Mouse (Mus musculus): ENCODE measurements around the gene Cdc45. TPM values are rescaled to one million over a fixed set of nuclear protein-coding genes. Genes with fewer than 3 reads are reported as not detected.

Cdc45 gene
- total and polyA plus RNA-seq, 3 experiments: 87.4 to 90.2 TPM; not detected in 1

DNA sequence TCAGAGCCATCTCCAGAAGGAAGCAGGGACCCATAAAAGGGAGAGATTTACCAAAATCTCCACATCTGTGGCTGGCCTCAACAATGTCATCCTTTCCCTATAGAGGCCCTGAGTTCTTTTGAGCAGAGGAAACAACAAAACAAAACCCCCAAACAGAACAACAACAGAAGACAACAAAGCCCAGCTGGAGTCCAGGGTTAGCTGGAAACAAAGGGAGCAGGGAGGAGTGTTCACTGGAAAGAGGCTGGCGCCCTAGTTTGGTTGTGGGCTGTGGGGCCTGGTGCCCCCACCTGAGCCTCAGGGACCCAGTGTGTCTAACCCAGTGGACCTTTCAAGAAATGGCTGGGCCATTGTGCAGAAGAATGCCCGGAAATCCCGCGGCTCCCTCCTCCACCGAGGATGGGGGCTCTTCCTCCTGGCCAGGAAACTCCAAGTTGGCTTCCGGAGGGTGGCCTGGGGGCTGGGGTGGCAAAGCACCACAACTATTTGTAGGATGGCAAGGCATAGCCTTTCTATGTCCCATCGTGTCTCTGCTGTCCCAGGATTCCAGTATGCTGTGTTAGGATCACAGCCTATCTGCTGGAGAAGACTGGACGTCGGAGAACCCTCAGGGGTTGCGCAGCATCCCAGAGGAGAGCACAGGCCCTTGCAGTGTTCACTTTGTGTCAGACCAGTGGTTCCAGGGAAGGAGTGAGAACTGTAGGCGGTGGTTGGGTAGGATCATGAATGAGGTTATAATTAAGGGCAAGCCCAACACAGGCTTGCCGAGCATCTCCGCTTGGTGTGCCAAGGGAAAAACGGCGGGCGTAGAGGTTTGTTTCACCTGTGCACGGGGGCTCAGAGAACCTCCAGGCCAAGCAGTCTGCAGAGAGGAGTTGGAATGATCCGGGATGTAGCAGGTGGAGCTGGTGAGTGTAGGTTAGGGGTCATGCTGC lies 35.9 kb downstream of the Cdc45 start (continued):
- TF ChIP-seq CTCF (IDR thresholded peaks at IDR 0.05 in 2 of 3, conservative IDR thresholded peaks at IDR 0.05 in 1 of 3; ENCODE audit: control insufficient read depth in 1 of 3, insufficient read depth in 1 of 3, low read depth in 2 of 3, low read length in 3 of 3, poor library complexity in 1 of 3, severe bottlenecking in 1 of 3): no peak

DNA sequence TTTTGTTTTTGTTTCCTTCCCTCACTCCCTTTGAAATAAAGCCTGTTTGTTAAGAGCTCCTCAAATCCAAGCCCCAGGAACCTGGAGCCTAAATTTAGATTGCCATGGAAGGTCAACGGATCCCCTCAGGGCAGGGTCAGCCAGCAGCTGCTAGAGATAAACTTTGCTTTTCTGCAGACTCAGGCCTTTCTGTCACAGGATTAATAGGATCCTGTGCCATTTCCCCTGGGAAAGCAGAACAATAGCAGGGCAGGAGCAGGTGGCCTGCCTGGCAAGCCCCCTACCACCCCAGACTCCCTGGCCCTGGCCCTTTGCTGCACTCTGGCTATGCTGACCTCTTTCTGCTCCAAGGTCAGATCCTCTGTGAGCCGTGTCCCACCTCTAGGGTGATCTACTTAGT lies 37.9 kb downstream of the Cdc45 start:
- Histone ChIP-seq H3K36me3 (ENCODE audit: control insufficient read depth in 1 of 2, insufficient read depth in 2 of 2, low read length in 2 of 2) (no peaks in the 10 kb centered on the region), H3K27me3 (ENCODE audit: control insufficient read depth in 1 of 2, insufficient read depth in 2 of 2, low read length in 2 of 2) (peaks cover 0 to 6% of the 10 kb centered on the region in 2 experiments; a peak in 2 of 4 replicates), H3K4me1 (ENCODE audit: control insufficient read depth in 1 of 2, insufficient read depth in 2 of 2, low read length in 2 of 2) (no peaks in the 10 kb centered on the region), H3K27ac (ENCODE audit: control insufficient read depth, low read depth, low read length) (no peak overlapping the region), H3K9me3 (replicated peaks; ENCODE audit: insufficient read depth, low read length) (no peaks in the 10 kb centered on the region), H3K9ac (ENCODE audit: control insufficient read depth, low read depth, low read length, poor library complexity, severe bottlenecking) (no peak overlapping the region), H3K4me3 (ENCODE audit: control insufficient read depth in 1 of 2, insufficient read depth in 1 of 2, low read depth in 2 of 2, low read length in 2 of 2) (no peak overlapping the region), H3K79me2 (ENCODE audit: control insufficient read depth, insufficient read depth, low read length, poor library complexity) (no peaks in the 10 kb centered on the region)
- no peak for DNase-seq (ENCODE audit: low read depth, low spot score)
- TF ChIP-seq NELFE (IDR thresholded peaks at IDR 0.05; ENCODE audit: low read depth, low read length): no peak
- TF ChIP-seq MYC (IDR thresholded peaks at IDR 0.05; ENCODE audit: low read depth, low read length): no peak
- no peak for TF ChIP-seq MAX (IDR thresholded peaks at IDR 0.05; ENCODE audit: low read length)
- no peak for TF ChIP-seq TAL1 (IDR thresholded peaks at IDR 0.05; ENCODE audit: low read length)
- no peak for TF ChIP-seq ZMIZ1 (IDR thresholded peaks at IDR 0.05; ENCODE audit: low read depth, low read length)
- no peak for TF ChIP-seq SMC3 (IDR thresholded peaks at IDR 0.05; ENCODE audit: low read depth, low read length)

DNA sequence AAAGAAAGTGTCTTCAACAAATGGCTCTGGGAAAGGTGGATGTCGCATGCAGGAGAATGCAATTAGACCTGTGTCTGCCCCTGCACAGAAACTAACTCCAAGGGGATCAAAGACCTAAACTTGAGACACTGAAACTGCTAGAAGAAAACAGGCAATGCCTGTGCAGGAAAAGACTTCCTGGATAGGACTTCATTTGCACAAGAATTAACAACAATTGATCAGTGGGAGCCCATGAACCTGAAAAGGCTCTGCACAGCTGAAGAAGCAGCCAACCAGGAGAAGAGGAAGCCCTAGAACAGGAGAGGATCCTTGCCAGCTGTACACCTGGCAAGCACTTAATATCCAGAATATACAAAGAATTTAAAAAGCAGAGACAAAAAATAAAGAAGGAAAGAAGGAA lies 42.3 kb downstream of the Cdc45 start:
- H3K27ac ChIP-seq (ENCODE audit: control insufficient read depth, low read depth, low read length): no peak overlapping the region
- peaks cover 6 to 10% of the 10 kb centered on the region in 2 experiments for H3K27me3 ChIP-seq (ENCODE audit: control insufficient read depth in 1 of 2, insufficient read depth in 2 of 2, low read length in 2 of 2)
- H3K9me3 ChIP-seq (replicated peaks; ENCODE audit: insufficient read depth, low read length): no peaks in the 10 kb centered on the region
- H3K4me1 ChIP-seq (ENCODE audit: control insufficient read depth in 1 of 2, insufficient read depth in 2 of 2, low read length in 2 of 2): no peaks in the 10 kb centered on the region
- no peaks in the 10 kb centered on the region for H3K79me2 ChIP-seq (ENCODE audit: control insufficient read depth, insufficient read depth, low read length, poor library complexity)
- H3K9ac ChIP-seq (ENCODE audit: control insufficient read depth, low read depth, low read length, poor library complexity, severe bottlenecking): no peak overlapping the region
- DNase-seq (ENCODE audit: low read depth, low spot score): no peak
- no peak overlapping the region for H3K4me3 ChIP-seq (ENCODE audit: control insufficient read depth in 1 of 2, insufficient read depth in 1 of 2, low read depth in 2 of 2, low read length in 2 of 2)
- TF ChIP-seq POLR2AphosphoS2 (IDR thresholded peaks at IDR 0.05; ENCODE audit: low read length) (no peak), POLR2A (IDR thresholded peaks at IDR 0.05; ENCODE audit: control insufficient read depth in 1 of 2, insufficient read depth in 1 of 2, low read depth in 1 of 2, low read length in 2 of 2, poor library complexity in 1 of 2) (no peak), TAL1 (IDR thresholded peaks at IDR 0.05; ENCODE audit: low read length) (no peak), SMC3 (IDR thresholded peaks at IDR 0.05; ENCODE audit: low read depth, low read length) (no peak), MAZ (IDR thresholded peaks at IDR 0.05; ENCODE audit: low read depth, low read length) (no peak), CHD1 (IDR thresholded peaks at IDR 0.05; ENCODE audit: low read depth, low read length) (no peak), BHLHE40 (IDR thresholded peaks at IDR 0.05; ENCODE audit: borderline replicate concordance, low read depth, low read length) (no peak)
- H3K36me3 ChIP-seq (ENCODE audit: control insufficient read depth in 1 of 2, insufficient read depth in 2 of 2, low read length in 2 of 2): no peaks in the 10 kb centered on the region
